Mouse (Mus musculus): ENCODE measurements around the gene Stk16.
A peak's percentile ranks its signal among the peaks of the same experiment; 100 is the strongest.

DNA sequence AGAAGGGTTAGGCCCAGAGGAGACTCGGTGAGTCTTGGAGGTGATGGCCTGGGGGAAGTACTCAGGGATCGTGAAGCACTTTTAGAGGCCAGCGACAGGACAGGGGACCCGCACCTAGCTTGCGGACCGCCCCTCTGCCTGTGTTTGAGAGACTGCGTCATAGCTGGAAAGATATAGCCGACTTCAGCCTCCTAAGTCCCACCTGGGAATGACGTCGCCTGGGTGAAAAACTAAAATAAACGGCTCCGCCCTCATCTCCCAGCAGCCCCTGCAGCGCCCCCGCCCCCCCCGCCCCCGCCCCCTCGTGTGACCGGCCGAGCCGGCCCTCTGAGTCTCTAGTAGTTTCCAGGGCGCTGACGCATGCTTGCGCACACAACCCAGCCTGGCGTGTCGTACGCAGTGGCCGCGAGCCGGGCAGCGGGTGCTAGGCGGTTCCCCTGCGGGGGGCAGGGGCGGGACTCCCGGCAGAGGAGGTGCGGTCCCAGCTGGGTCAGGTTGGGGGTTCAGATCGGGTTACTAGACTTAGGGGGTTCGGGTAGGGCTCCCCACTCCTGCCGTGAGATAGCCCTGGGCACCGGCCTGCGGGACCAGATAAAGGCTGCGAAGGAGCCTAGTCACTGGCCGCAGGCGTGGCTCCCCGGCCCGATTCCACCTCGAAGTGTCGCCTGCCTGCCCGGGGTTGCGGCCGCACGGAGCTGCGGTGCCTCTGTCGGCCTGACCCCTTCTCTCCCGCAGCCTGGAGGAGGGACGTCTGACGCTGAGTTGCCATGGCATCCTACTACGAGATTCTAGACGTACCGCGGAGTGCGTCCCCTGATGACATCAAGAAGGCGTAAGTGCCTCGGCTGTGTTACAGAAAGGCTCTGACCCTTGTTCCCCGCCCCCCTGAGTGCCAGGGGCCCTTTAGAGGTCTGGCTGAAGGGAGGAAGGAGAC is 25.7 kb downstream of the Stk16 start, which contains the start of gene Dnajb2:
- TF ChIP-seq POLR2A (IDR thresholded peaks at IDR 0.05; ENCODE audit: borderline replicate concordance, insufficient read depth, low read length) (peak; percentile 93), CTCF (IDR thresholded peaks at IDR 0.05; ENCODE audit: borderline replicate concordance, insufficient read depth, low read depth, low read length) (no peak)

Measured in cerebellum, adult 2 months (tissue).